Mouse (Mus musculus): ENCODE measurements around the gene St5.

DNA sequence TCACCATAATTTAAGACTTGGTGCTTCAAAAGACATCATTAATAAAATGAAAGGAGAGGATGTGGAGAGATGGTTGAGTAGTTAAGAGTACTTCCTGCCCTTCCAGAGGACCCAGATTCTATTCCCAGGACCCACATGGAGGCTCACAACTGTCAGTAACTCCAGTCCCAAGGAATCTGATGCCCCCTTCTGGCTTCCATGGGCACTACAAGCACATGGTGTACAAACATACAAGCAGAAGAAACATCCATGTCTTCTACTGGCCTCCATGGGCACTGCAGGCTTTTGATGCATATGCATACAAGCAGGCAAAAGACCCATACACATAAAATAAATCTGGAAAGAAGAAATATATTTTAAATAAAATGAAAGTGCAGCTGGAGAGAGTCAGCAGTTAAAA is 3.2 kb downstream of the St5 start:
- TF ChIP-seq POLR2A (IDR thresholded peaks at IDR 0.05; ENCODE audit: low read depth, low read length), result no peak
- TF ChIP-seq CTCF (IDR thresholded peaks at IDR 0.05; ENCODE audit: extremely low read depth, insufficient read depth, insufficient read length, insufficient replicate concordance), result no peak

Measured in spleen, adult 2 months (tissue).